Mouse (Mus musculus) small intestine, adult 2 months (tissue): Measurements from ENCODE around the gene Calml4.

Experiments
- CTCF ChIP-seq: fragments of 200-500 bp; IDR thresholded peaks from 2 replicates; pipeline ENCODE4 v1.5.1; 2012; ENCODE audit warnings: low read depth, mild to moderate bottlenecking, control low read depth, inconsistent platforms, low read length, moderate library complexity, mixed read lengths; ENCODE audit not compliant: insufficient replicate concordance, insufficient read length; ENCODE audit errors: extremely low read depth
- POLR2A ChIP-seq: fragments of 200-500 bp; IDR thresholded peaks from 2 replicates; pipeline ENCODE4 v1.6.1; 2012; ENCODE audit warnings: low read depth, mild to moderate bottlenecking, control low read depth, inconsistent platforms, low read length, moderate library complexity

DNA sequence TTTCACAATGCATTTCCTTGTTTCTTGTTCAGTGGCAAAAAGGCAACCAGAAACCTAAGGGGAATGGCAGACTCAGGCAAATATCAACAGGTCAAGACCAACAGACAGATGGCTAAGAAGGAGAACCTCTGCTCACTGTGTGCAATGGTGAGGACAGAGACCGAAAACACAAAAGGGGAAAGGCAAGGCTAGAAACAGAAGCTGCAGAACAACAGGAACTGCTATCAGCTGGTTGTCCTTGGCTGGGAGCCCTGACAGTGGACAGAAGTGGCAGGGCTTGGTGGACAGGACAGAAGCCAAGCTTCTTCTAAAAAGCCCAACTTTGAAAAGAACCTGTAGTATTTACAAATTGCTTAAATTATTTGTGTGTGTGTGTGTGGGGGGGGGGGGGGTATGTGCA, 36.6 kb downstream of the Calml4 start:
- TF ChIP-seq POLR2A (no peak), CTCF (no peak)
